Mouse (Mus musculus) liver, adult 2 months (tissue): ENCODE measurements around the gene Kdm2b. TPM values are rescaled to one million over a fixed set of nuclear protein-coding genes. Genes with fewer than 3 reads are reported as not detected.
A peak's percentile ranks its signal among the peaks of the same experiment; 100 is the strongest.

Experiments
- DNase-seq: peaks from one replicate; pipeline ENCODE4 v3.0.0-alpha.2; 2011; ENCODE audit warnings: low read depth, low spot score; ENCODE audit errors: extremely low read depth
- H3K27ac ChIP-seq: fragments of 200-500 bp; replicated peaks from 2 replicates; pipeline ENCODE4 v1.5.1; 2012; ENCODE audit warnings: low read depth, mild to moderate bottlenecking, control low read depth, inconsistent platforms, low read length; ENCODE audit not compliant: insufficient read depth
- H3K27me3 ChIP-seq: fragments of 200-500 bp; 2 replicates; pipeline ENCODE4 v1.6.1; 2012; ENCODE audit warnings: mild to moderate bottlenecking, moderate library complexity, low read length, inconsistent platforms; ENCODE audit not compliant: control insufficient read depth, insufficient read depth
- H3K36me3 ChIP-seq: fragments of 200-500 bp; 2 replicates; pipeline ENCODE4 v1.6.1; 2012; ENCODE audit warnings: low read length, inconsistent platforms; ENCODE audit not compliant: control insufficient read depth, insufficient read depth
- H3K4me1 ChIP-seq: fragments of 200-500 bp; 2 replicates; pipeline ENCODE4 v1.6.1; 2011; ENCODE audit warnings: low read length; ENCODE audit not compliant: control insufficient read depth, insufficient read depth
- H3K4me3 ChIP-seq: fragments of 200-500 bp; 2 replicates; pipeline ENCODE4 v1.5.1; 2011; ENCODE audit warnings: low read depth, mild to moderate bottlenecking, control low read depth, low read length, moderate library complexity; ENCODE audit not compliant: insufficient read depth
- H3K79me2 ChIP-seq: fragments of 200-500 bp; 2 replicates; pipeline ENCODE4 v1.6.1; 2012; ENCODE audit warnings: inconsistent platforms, mild to moderate bottlenecking, low read length, moderate library complexity; ENCODE audit not compliant: control insufficient read depth, insufficient read depth
- H3K9ac ChIP-seq: fragments of 200-500 bp; 2 replicates; pipeline ENCODE4 v1.6.1; 2012; ENCODE audit warnings: low read depth, mild to moderate bottlenecking, control low read depth, inconsistent platforms, low read length
- CTCF ChIP-seq: fragments of 200-500 bp; IDR thresholded peaks from 2 replicates; pipeline ENCODE4 v1.5.1; 2011; ENCODE audit warnings: low read depth, low read length, control low read depth
- POLR2A ChIP-seq: fragments of 200-500 bp; IDR thresholded peaks from 2 replicates; pipeline ENCODE4 v1.6.1; 2011; ENCODE audit warnings: low read length, control low read depth; ENCODE audit not compliant: insufficient read depth; ENCODE audit errors: extremely low read depth
- WGBS: fragments of 180-500 bp; shearing (Covaris S2); methylation state at CpG from one replicate; pipeline ENCODE4 v1.1.7; 2018; 5-methylcytosine and 5-hydroxymethylcytosine counted together
- polyA plus RNA-seq: library from polyadenylated mRNA; depleted of rRNA; stranded (reverse); fragments of >200 nt; gene quantifications from 2 replicates; pipeline ENCODE4 v1.2.3, GENCODE M21; 2012
- total RNA-seq: library from RNA; depleted of rRNA; stranded (reverse); fragments of >200 nt; gene quantifications from 2 replicates; pipeline ENCODE4 v1.2.3, GENCODE M21; 2014

Kdm2b gene
- total and polyA plus RNA-seq, 2 experiments, result 3.0 to 7.1 TPM

GRCm38 (mm10) chr5:122903165-122903564, 86.5 kb downstream of the Kdm2b start:
- no peak overlapping the region for H3K27ac ChIP-seq
- H3K4me1 ChIP-seq, result peaks cover 9% of the 10 kb centered on the region; the same call in 1 of the 2 replicates
- no peaks in the 10 kb centered on the region for H3K27me3 ChIP-seq
- DNase-seq, result no peak
- no peak for TF ChIP-seq POLR2A
- TF ChIP-seq CTCF, result no peak
- H3K9ac ChIP-seq, result no peak overlapping the region
- WGBS, result 83% methylated on average over 5 of the region's 5 CpGs
- no peak overlapping the region for H3K4me3 ChIP-seq
- H3K36me3 ChIP-seq, result no peaks in the 10 kb centered on the region
- H3K79me2 ChIP-seq, result peaks cover 6% of the 10 kb centered on the region; the same call in 1 of the 2 replicates

- H3K27me3 ChIP-seq, result no peaks in the 10 kb centered on the region
- H3K4me1 ChIP-seq, result peaks cover 9% of the 10 kb centered on the region; the same call in 1 of the 2 replicates
- peaks cover 6% of the 10 kb centered on the region; the same call in 1 of the 2 replicates for H3K79me2 ChIP-seq
- H3K36me3 ChIP-seq, result no peaks in the 10 kb centered on the region
- H3K4me3 ChIP-seq, result no peak overlapping the region
- no peak overlapping the region for H3K9ac ChIP-seq
- 93% methylated on average over 6 of the region's 6 CpGs for WGBS
- no peak overlapping the region for H3K27ac ChIP-seq
- no peak for DNase-seq
- TF ChIP-seq CTCF (no peak), POLR2A (no peak)
Measured at GRCm38 (mm10) chr5:122902228-122902627, 87.4 kb downstream of the Kdm2b start.

GRCm38 (mm10) chr5:122901666-122902065, 88.0 kb downstream of the Kdm2b start:
- Histone ChIP-seq H3K27ac (no peak overlapping the region), H3K9ac (no peak overlapping the region), H3K4me1 (peaks cover 9% of the 10 kb centered on the region; the same call in 1 of the 2 replicates), H3K4me3 (no peak overlapping the region), H3K79me2 (peaks cover 6% of the 10 kb centered on the region; the same call in 1 of the 2 replicates), H3K36me3 (no peaks in the 10 kb centered on the region), H3K27me3 (no peaks in the 10 kb centered on the region)
- no peak for DNase-seq
- WGBS, result 63% methylated on average over 3 of the region's 3 CpGs
- TF ChIP-seq CTCF (no peak), POLR2A (no peak)

- H3K4me1 ChIP-seq, result peaks cover 9% of the 10 kb centered on the region; the same call in 1 of the 2 replicates
- H3K4me3 ChIP-seq, result no peak overlapping the region
- peak; percentile 23 for DNase-seq
- peaks cover 6% of the 10 kb centered on the region; the same call in 1 of the 2 replicates for H3K79me2 ChIP-seq
- TF ChIP-seq POLR2A (no peak), CTCF (no peak)
- no peaks in the 10 kb centered on the region for H3K27me3 ChIP-seq
- no peak overlapping the region for H3K9ac ChIP-seq
- no peak overlapping the region for H3K27ac ChIP-seq
- 35% methylated on average over 11 of the region's 11 CpGs for whole genome bisulfite sequencing
- no peaks in the 10 kb centered on the region for H3K36me3 ChIP-seq
Measured at GRCm38 (mm10) chr5:122901179-122901578, 88.4 kb downstream of the Kdm2b start.

- peaks cover 9% of the 10 kb centered on the region; the same call in 1 of the 2 replicates for H3K4me1 ChIP-seq
Measured at GRCm38 (mm10) chr5:122900558-122901171, 89.0 kb downstream of the Kdm2b start.

GRCm38 (mm10) chr5:122899777-122900557, 89.7 kb downstream of the Kdm2b start:
- Histone ChIP-seq H3K9ac (peak overlapping the region; percentile 99), H3K36me3 (no peaks in the 10 kb centered on the region)

More at GRCm38 (mm10) chr5:122900558-122901171, 89.0 kb downstream of the Kdm2b start:
- Histone ChIP-seq H3K27ac (no peak overlapping the region), H3K27me3 (no peaks in the 10 kb centered on the region), H3K79me2 (peaks cover 6% of the 10 kb centered on the region; the same call in 1 of the 2 replicates), H3K4me3 (peak overlapping the region; percentile 92), H3K36me3 (no peaks in the 10 kb centered on the region), H3K9ac (peak overlapping the region; percentile 82)
- TF ChIP-seq POLR2A, result no peak
- TF ChIP-seq CTCF, result no peak
- WGBS, result 4% methylated on average over 33 of the region's 33 CpGs
- peak; percentile 22 for DNase-seq

More at GRCm38 (mm10) chr5:122899777-122900557, 89.7 kb downstream of the Kdm2b start:
- H3K4me1 ChIP-seq, result peaks cover 12% of the 10 kb centered on the region
- no peaks in the 10 kb centered on the region for H3K27me3 ChIP-seq
- H3K27ac ChIP-seq, result peak overlapping the region; percentile 68
- WGBS, result 2% methylated on average over 111 of the region's 120 CpGs
- peak; percentile 63 for DNase-seq
- TF ChIP-seq CTCF (no peak), POLR2A (no peak)
- peaks cover 6% of the 10 kb centered on the region; the same call in 1 of the 2 replicates for H3K79me2 ChIP-seq
- peak overlapping the region; percentile 92 for H3K4me3 ChIP-seq
